Mouse (Mus musculus) kidney, embryonic 15.5 days (tissue): ENCODE results near the gene Myh10. TPM values are rescaled to one million over a fixed set of nuclear protein-coding genes. Genes with fewer than 3 reads are reported as not detected.
A peak's percentile ranks its signal among the peaks of the same experiment; 100 is the strongest.

ENCODE experiments used
- ATAC-seq: fragments of 200-750 bp; cut with Nextera tagmentation; replicated peaks from 2 replicates; pipeline ENCODE4 v1.8.0; 2017; ENCODE audit warnings: moderate TSS enrichment; ENCODE audit not compliant: low FRiP score
- H3K27ac ChIP-seq: fragments of 300-500 bp; sonication (generic); 2 replicates; pipeline ENCODE4 v1.5.1; 2015; ENCODE audit warnings: mild to moderate bottlenecking, inconsistent platforms
- H3K27me3 ChIP-seq: fragments of 300-500 bp; sonication (generic); 2 replicates; pipeline ENCODE4 v1.6.1; 2015; ENCODE audit warnings: inconsistent platforms
- H3K36me3 ChIP-seq: fragments of 300-500 bp; sonication (generic); 2 replicates; pipeline ENCODE4 v1.6.1; 2015; ENCODE audit warnings: inconsistent platforms
- H3K4me1 ChIP-seq: fragments of 300-500 bp; sonication (generic); 2 replicates; pipeline ENCODE4 v1.6.1; 2015; ENCODE audit warnings: inconsistent platforms
- H3K4me2 ChIP-seq: fragments of 300-500 bp; sonication (generic); 2 replicates; pipeline ENCODE4 v1.6.1; 2015; ENCODE audit warnings: moderate library complexity, mild to moderate bottlenecking, inconsistent platforms
- H3K4me3 ChIP-seq: fragments of 300-500 bp; sonication (generic); replicated peaks from 2 replicates; pipeline ENCODE4 v1.5.1; 2015; ENCODE audit warnings: mild to moderate bottlenecking, inconsistent platforms
- H3K9ac ChIP-seq: fragments of 300-500 bp; sonication (generic); 2 replicates; pipeline ENCODE4 v1.6.1; 2015; ENCODE audit warnings: mild to moderate bottlenecking, inconsistent platforms
- H3K9me3 ChIP-seq: fragments of 300-500 bp; sonication (generic); replicated peaks from 2 replicates; pipeline ENCODE4 v1.6.1; 2016; ENCODE audit warnings: inconsistent platforms
- WGBS: fragments of 180-500 bp; shearing (Covaris S2); methylation state at CpG from one replicate; pipeline ENCODE4 v1.1.7; 2015; ENCODE audit warnings: mixed read lengths; 5-methylcytosine and 5-hydroxymethylcytosine counted together
- polyA plus RNA-seq: library from polyadenylated mRNA; unstranded; fragments of >200 nt; fragmentation: Nextera tagmentation; extraction: Ambion mirVana; gene quantifications from 2 replicates; pipeline ENCODE4 v1.2.1, GENCODE M21; 2015

Myh10 gene
- polyA plus RNA-seq, 1 experiment from 2014 or later = 137 TPM

- Histone ChIP-seq H3K4me1 (0 out of 2 replicates have a peak, but pooled peaks cover 11% of the 10 kb centered on the region), H3K27ac (no peak overlapping the region), H3K9ac (no peak overlapping the region), H3K9me3 (0 out of 2 replicates have a peak, but pooled peaks cover 3% of the 10 kb centered on the region), H3K27me3 (no peaks in the 10 kb centered on the region), H3K36me3 (peaks cover 89% of the 10 kb centered on the region), H3K4me2 (no peak overlapping the region), H3K4me3 (no peak overlapping the region)
- no peak for ATAC-seq
- 87% methylated on average over 6 of the region's 6 CpGs for WGBS
These were observed 11.0 kb downstream of the Myh10 start for GRCm38 (mm10) chr11:68702370-68702769.

- H3K27me3 ChIP-seq = no peaks in the 10 kb centered on the region
- peaks cover 87% of the 10 kb centered on the region for H3K36me3 ChIP-seq
- H3K9me3 ChIP-seq = 0 out of 2 replicates have a peak, but pooled peaks cover 3% of the 10 kb centered on the region
- H3K4me2 ChIP-seq = no peak overlapping the region
- ATAC-seq = no peak
- H3K9ac ChIP-seq = no peak overlapping the region
- no peak overlapping the region for H3K4me3 ChIP-seq
- 0 out of 2 replicates have a peak, but pooled peaks cover 13% of the 10 kb centered on the region for H3K4me1 ChIP-seq
- no peak overlapping the region for H3K27ac ChIP-seq
- WGBS = 82% methylated on average over 1 of the region's 1 CpGs
These were observed 12.0 kb downstream of the Myh10 start for GRCm38 (mm10) chr11:68703360-68703759.

- 97% methylated on average over 1 of the region's 1 CpGs for WGBS
- no peak for ATAC-seq
- 0 out of 2 replicates have a peak, but pooled peaks cover 3% of the 10 kb centered on the region for H3K9me3 ChIP-seq
- H3K36me3 ChIP-seq = peaks cover 78% of the 10 kb centered on the region
- H3K4me1 ChIP-seq = 0 out of 2 replicates have a peak, but pooled peaks cover 13% of the 10 kb centered on the region
- no peak overlapping the region for H3K4me2 ChIP-seq
- H3K9ac ChIP-seq = no peak overlapping the region
- no peak overlapping the region for H3K27ac ChIP-seq
- no peak overlapping the region for H3K4me3 ChIP-seq
- H3K27me3 ChIP-seq = no peaks in the 10 kb centered on the region
These were observed 12.9 kb downstream of the Myh10 start for GRCm38 (mm10) chr11:68704258-68704657.

- no peak overlapping the region for H3K9ac ChIP-seq
- 0 out of 2 replicates have a peak, but pooled peaks cover 13% of the 10 kb centered on the region for H3K4me1 ChIP-seq
- no peak for ATAC-seq
- 90% methylated on average over 2 of the region's 2 CpGs for WGBS
- H3K27ac ChIP-seq = no peak overlapping the region
- no peak overlapping the region for H3K4me2 ChIP-seq
- H3K36me3 ChIP-seq = peaks cover 72% of the 10 kb centered on the region
- H3K4me3 ChIP-seq = no peak overlapping the region
- no peaks in the 10 kb centered on the region for H3K27me3 ChIP-seq
- 0 out of 2 replicates have a peak, but pooled peaks cover 3% of the 10 kb centered on the region for H3K9me3 ChIP-seq
These were observed 13.5 kb downstream of the Myh10 start for GRCm38 (mm10) chr11:68704847-68705246.

GRCm38 (mm10) chr11:68706524-68707429, 15.4 kb downstream of the Myh10 start:
- Histone ChIP-seq H3K4me1 (0 out of 2 replicates have a peak, but pooled peaks cover 13% of the 10 kb centered on the region), H3K27me3 (no peaks in the 10 kb centered on the region), H3K36me3 (peaks cover 53% of the 10 kb centered on the region), H3K9me3 (0 out of 2 replicates have a peak, but pooled peaks cover 3% of the 10 kb centered on the region), H3K4me2 (no peak overlapping the region), H3K9ac (no peak overlapping the region), H3K4me3 (no peak overlapping the region), H3K27ac (no peak overlapping the region; the same call in 1 of the 2 replicates)
- 72% methylated on average over 9 of the region's 9 CpGs for WGBS
- ATAC-seq = no peak

- WGBS = 80% methylated on average over 5 of the region's 5 CpGs
- Histone ChIP-seq H3K27ac (no peak overlapping the region), H3K4me1 (peaks cover 15% of the 10 kb centered on the region; the same call in 1 of the 2 replicates), H3K9ac (no peak overlapping the region), H3K27me3 (no peaks in the 10 kb centered on the region), H3K36me3 (peaks cover 40% of the 10 kb centered on the region), H3K4me3 (no peak overlapping the region), H3K9me3 (0 out of 2 replicates have a peak, but pooled peaks cover 3% of the 10 kb centered on the region), H3K4me2 (no peak overlapping the region)
- ATAC-seq = no peak
These were observed 16.7 kb downstream of the Myh10 start for GRCm38 (mm10) chr11:68707881-68708582.

- no peak overlapping the region for H3K4me3 ChIP-seq
- H3K9me3 ChIP-seq = no peaks in the 10 kb centered on the region
- H3K4me1 ChIP-seq = peaks cover 27% of the 10 kb centered on the region
- no peak overlapping the region for H3K9ac ChIP-seq
- ATAC-seq = no peak
- H3K36me3 ChIP-seq = peaks cover 33% of the 10 kb centered on the region
- H3K27me3 ChIP-seq = no peaks in the 10 kb centered on the region
- H3K4me2 ChIP-seq = no peak overlapping the region
- H3K27ac ChIP-seq = no peak overlapping the region
- 78% methylated on average over 4 of the region's 4 CpGs for WGBS
These were observed 24.8 kb downstream of the Myh10 start for GRCm38 (mm10) chr11:68716167-68716566.

- Histone ChIP-seq H3K4me2 (no peak overlapping the region), H3K36me3 (peaks cover 44% of the 10 kb centered on the region), H3K27ac (peak overlapping the region; percentile 24), H3K4me3 (no peak overlapping the region), H3K27me3 (no peaks in the 10 kb centered on the region), H3K9me3 (no peaks in the 10 kb centered on the region), H3K4me1 (peaks cover 27% of the 10 kb centered on the region), H3K9ac (no peak overlapping the region)
- ATAC-seq = no peak
- WGBS = 50% methylated on average over 16 of the region's 16 CpGs
These were observed 25.9 kb downstream of the Myh10 start for GRCm38 (mm10) chr11:68717171-68717840.

- Histone ChIP-seq H3K9ac (no peak overlapping the region), H3K4me2 (no peak overlapping the region), H3K4me1 (peaks cover 24% of the 10 kb centered on the region), H3K36me3 (peaks cover 49% of the 10 kb centered on the region), H3K4me3 (no peak overlapping the region), H3K27ac (peak overlapping the region; percentile 24; the same call in 1 of the 2 replicates), H3K27me3 (no peaks in the 10 kb centered on the region), H3K9me3 (no peaks in the 10 kb centered on the region)
- no peak for ATAC-seq
- WGBS = 73% methylated on average over 4 of the region's 4 CpGs
These were observed 27.8 kb downstream of the Myh10 start for GRCm38 (mm10) chr11:68719096-68719648.

- Histone ChIP-seq H3K4me2 (no peak overlapping the region), H3K9ac (no peak overlapping the region), H3K9me3 (no peaks in the 10 kb centered on the region), H3K27me3 (no peaks in the 10 kb centered on the region), H3K4me3 (no peak overlapping the region), H3K27ac (no peak overlapping the region), H3K4me1 (peaks cover 24% of the 10 kb centered on the region), H3K36me3 (peaks cover 47% of the 10 kb centered on the region)
- WGBS = 81% methylated on average over 5 of the region's 5 CpGs
- no peak for ATAC-seq
These were observed 28.4 kb downstream of the Myh10 start for GRCm38 (mm10) chr11:68719774-68720173.

GRCm38 (mm10) chr11:68724117-68724516, 32.8 kb downstream of the Myh10 start:
- H3K4me2 ChIP-seq = no peak overlapping the region
- H3K27me3 ChIP-seq = no peaks in the 10 kb centered on the region
- peaks cover 2% of the 10 kb centered on the region; the same call in 1 of the 2 replicates for H3K4me1 ChIP-seq
- ATAC-seq = no peak
- no peaks in the 10 kb centered on the region for H3K9me3 ChIP-seq
- no peak overlapping the region for H3K4me3 ChIP-seq
- H3K36me3 ChIP-seq = peaks cover 76% of the 10 kb centered on the region
- no peak overlapping the region for H3K27ac ChIP-seq
- H3K9ac ChIP-seq = no peak overlapping the region
